Mouse (Mus musculus) spleen, adult 12 weeks (tissue): ENCODE data around the gene BC017158.

Experiments
- DNase-seq: peaks from one replicate; pipeline ENCODE4 v3.0.0; 2022; ENCODE audit warnings: low spot score

The BC017158 gene

GRCm38 (mm10) chr7:128309216-128309615, 11.2 kb upstream of the BC017158 start:
- no peak for DNase-seq

GRCm38 (mm10) chr7:128307851-128308250, 9.9 kb upstream of the BC017158 start:
- no peak for DNase-seq

DNA sequence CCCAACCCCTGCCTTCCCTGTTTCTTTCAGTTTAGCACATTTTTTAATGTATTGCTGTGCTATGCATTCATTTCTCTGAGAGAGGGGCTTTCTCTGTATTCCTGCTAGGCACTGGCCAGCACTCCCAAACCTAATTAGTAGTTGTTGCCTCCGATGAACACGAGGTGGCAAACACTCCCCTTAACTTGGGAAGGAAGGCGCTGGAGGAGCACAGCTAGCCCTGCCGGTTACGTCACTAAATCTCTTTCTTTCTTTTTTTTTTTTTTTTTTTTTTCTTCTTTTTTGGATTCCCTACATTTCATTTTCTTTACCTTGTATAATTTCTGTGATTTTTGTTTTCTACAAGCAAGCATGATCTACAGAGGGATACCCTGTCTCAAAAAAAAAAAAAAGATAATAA, 6.9 kb upstream of the BC017158 start:
- no peak for DNase-seq

GRCm38 (mm10) chr7:128304198-128304597, 6.2 kb upstream of the BC017158 start:
- no peak for DNase-seq

- no peak for DNase-seq
Observed at GRCm38 (mm10) chr7:128302151-128302550, 4.2 kb upstream of the BC017158 start.

GRCm38 (mm10) chr7:128300952-128301351, 3.0 kb upstream of the BC017158 start:
- DNase-seq = no peak

DNA sequence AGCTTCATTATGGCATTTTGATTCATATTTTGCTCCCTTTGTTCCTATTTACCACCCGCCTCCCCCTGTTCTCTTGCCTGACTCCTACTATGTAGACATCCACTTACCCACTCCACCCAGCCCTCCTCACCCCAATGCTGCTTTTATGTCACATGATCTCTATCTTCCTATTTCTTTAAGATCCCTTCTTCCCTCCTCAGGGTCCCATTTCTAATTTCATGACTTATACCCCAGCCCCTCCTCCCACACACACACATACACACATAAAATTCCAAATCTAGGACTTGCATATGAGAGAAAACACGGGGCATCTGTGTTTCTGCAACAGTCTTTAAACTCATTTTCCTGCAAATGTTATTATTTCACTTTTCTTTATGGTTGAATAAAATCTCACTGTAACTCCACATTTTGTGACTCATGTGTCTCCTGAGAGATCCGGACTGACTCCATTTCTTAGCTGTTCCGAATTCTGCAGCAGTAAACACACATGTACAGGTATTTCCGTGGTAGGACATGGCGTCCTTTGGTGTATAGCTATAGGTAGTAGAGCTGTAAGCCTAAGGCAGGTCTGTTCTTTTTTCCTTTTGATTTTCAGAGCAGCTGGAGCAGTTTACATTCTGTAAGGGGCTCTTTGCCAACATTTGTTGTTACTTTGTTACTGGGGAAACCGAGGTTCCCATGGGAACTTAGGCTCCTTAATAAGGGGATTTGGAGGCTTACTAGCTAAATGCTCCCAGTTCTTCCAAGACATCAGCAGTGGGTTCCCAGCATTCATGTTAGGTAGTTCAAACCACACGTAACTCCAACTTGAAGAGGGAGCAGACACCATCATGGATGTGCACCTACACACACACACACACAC, 742 bp upstream of the BC017158 start:
- DNase-seq = no peak

- DNase-seq = no peak
Observed at GRCm38 (mm10) chr7:128297291-128297616, 716 bp downstream of the BC017158 start.

GRCm38 (mm10) chr7:128296514-128296913, 1.5 kb downstream of the BC017158 start:
- DNase-seq = no peak

- no peak for DNase-seq
Observed at GRCm38 (mm10) chr7:128294785-128295184, 3.2 kb downstream of the BC017158 start.

GRCm38 (mm10) chr7:128288923-128289544, 8.9 kb downstream of the BC017158 start:
- DNase-seq = no peak

DNA sequence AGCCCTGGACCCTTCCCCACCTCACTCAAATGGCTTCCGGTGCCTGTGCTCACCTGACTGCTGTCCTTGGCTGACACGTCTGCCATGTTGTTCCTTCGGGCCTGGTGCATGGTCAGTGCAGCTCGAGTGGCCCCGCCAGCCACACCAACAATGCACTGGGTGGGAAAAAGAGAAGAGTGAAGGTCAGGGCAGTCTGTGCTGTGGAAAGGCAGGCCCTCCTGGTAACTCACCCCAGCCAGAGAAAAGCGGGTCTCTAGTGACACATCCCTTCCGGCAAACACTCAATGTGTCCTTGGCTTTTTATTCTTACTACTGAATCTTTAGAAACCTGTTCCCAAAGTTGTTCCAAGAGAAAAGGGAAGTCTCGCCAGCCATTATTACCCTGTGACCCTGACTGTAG, 12.9 kb downstream of the BC017158 start:
- DNase-seq = no peak

GRCm38 (mm10) chr7:128284047-128284446, 13.9 kb downstream of the BC017158 start:
- DNase-seq = no peak

- DNase-seq = no peak
Observed at GRCm38 (mm10) chr7:128282532-128283244, 15.3 kb downstream of the BC017158 start.

DNA sequence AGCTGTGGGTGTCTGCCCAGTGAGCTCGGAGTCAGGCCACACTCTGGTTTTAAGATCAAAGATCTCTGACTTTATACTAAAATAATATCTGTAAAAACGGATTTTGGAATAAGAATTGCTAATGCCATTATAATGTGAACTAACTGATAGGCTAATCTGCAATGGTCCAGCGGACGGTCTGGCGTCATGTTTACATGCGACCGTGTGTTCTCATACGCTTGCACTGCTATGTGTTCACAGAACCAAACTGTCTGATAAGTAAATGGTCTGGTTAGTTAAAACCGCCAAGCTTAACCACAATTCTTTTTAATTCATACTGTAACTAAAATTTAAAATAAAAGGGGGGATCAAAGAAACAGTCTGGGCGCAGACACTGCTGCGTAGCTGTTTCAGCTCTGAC, 16.2 kb downstream of the BC017158 start:
- DNase-seq = no peak

DNA sequence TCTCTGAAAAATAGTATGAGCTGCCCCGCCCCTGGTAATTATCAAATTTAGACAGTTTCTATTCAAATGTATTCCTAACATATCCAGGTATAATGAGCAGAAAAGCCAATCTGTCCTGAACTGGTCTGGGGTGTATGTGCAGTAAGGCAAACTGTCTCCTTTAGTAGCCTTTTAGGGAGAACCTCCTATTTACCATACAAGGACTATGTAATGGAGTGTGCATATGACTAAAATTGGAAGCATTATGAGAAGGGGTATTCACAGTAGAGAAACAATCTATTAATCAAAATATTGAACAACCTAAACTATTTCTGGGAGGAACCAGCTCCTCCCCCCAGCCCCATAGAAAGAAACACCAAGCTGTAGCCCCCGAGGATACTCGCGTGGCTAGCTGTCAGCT, 18.2 kb downstream of the BC017158 start:
- DNase-seq = no peak

GRCm38 (mm10) chr7:128276051-128276450, 21.9 kb downstream of the BC017158 start:
- no peak for DNase-seq

- DNase-seq = no peak
Observed at GRCm38 (mm10) chr7:128271496-128271895, 26.5 kb downstream of the BC017158 start.

DNA sequence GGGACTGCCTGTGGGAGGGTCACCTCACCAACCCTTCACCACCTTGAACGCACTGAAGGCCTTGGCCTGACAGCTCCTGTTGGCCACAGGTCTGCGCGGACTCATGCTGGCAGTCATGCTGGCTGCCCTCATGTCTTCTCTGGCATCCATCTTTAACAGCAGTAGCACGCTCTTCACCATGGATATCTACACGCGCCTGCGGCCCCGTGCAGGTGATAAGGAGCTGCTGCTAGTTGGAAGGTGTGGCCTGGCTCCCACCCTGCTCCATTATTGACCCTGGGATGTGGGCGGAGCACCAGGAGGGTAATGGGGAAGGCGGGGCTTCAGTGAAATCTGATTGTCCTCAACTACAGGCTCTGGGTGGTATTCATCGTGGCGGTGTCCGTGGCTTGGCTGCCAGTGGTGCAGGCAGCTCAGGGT, 27.5 kb downstream of the BC017158 start:
- DNase-seq = peak; percentile 59

GRCm38 (mm10) chr7:128267813-128268212, 30.2 kb downstream of the BC017158 start:
- no peak for DNase-seq

GRCm38 (mm10) chr7:128267391-128267790, 30.6 kb downstream of the BC017158 start:
- no peak for DNase-seq

GRCm38 (mm10) chr7:128266056-128266455, 31.9 kb downstream of the BC017158 start:
- DNase-seq = no peak

- DNase-seq = no peak
Observed at GRCm38 (mm10) chr7:128265411-128265810, 32.6 kb downstream of the BC017158 start, which contains the start of gene Slc5a2. TSS of gene Slc5a2 (plus strand) at chr7:128265657.
